22 mouse cellular contexts compared by ENCODE assay signal in genomic region chr5:122756144-122756543, GRCm38 (mm10).
"Had no signal": no experiment of that assay in that cellular context is flagged by ENCODE, and none has a peak within 500 bp of the region (broad histone marks: within the 10 kb centered on the region; RNA-seq: fewer than 3 reads in every experiment).

No protein-coding gene starts in this region.

- ATAC-seq: hindbrain, embryonic 16.5 days; hindbrain, postnatal 0 days; inflammation-experienced regulatory T-cells, adult 6 months; intestine, embryonic 15.5 days; intestine, embryonic 16.5 days; intestine, postnatal 0 days had no signal

- H3K9me3 ChIP-seq: heart, embryonic 12.5 days; heart, embryonic 13.5 days; heart, embryonic 15.5 days; hindbrain, embryonic 12.5 days; hindbrain, embryonic 13.5 days; hindbrain, embryonic 15.5 days; intestine, embryonic 15.5 days; kidney, embryonic 15.5 days had no signal

- H3K27me3 ChIP-seq: heart, embryonic 12.5 days; heart, embryonic 13.5 days; heart, embryonic 15.5 days; hindbrain, embryonic 12.5 days; hindbrain, embryonic 13.5 days; hindbrain, embryonic 15.5 days; intestine, embryonic 15.5 days; kidney, embryonic 15.5 days had no signal

- H3K4me1 ChIP-seq: hindbrain, embryonic 10.5 days; hindbrain, embryonic 12.5 days; hindbrain, embryonic 15.5 days; intestine, embryonic 15.5 days had no signal

- H3K4me3 ChIP-seq: heart, embryonic 12.5 days; heart, embryonic 13.5 days; heart, embryonic 15.5 days; hindbrain, embryonic 10.5 days; hindbrain, embryonic 12.5 days; hindbrain, embryonic 13.5 days; hindbrain, embryonic 15.5 days; intestine, embryonic 15.5 days; kidney, embryonic 15.5 days; layer of hippocampus, adult 2 months; left cerebral cortex, adult 2 months had no signal

- H3K27ac ChIP-seq: heart, embryonic 13.5 days; heart, embryonic 15.5 days; hindbrain, embryonic 10.5 days; hindbrain, embryonic 12.5 days; hindbrain, embryonic 13.5 days; hindbrain, embryonic 14.5 days; hindbrain, embryonic 15.5 days; hindbrain, postnatal 0 days; intestine, embryonic 15.5 days; kidney, embryonic 15.5 days; kidney, postnatal 0 days; layer of hippocampus, adult 2 months; left cerebral cortex, adult 2 months had no signal

- H3K9ac ChIP-seq: heart, embryonic 12.5 days; heart, embryonic 13.5 days; heart, embryonic 15.5 days; hindbrain, embryonic 12.5 days; hindbrain, embryonic 13.5 days; hindbrain, embryonic 14.5 days; hindbrain, embryonic 15.5 days; intestine, embryonic 15.5 days; kidney, embryonic 15.5 days had no signal

- DNase-seq: kidney, postnatal 4 days; layer of hippocampus, adult 9-11 months; layer of hippocampus, postnatal 36 days had no signal

- H3K4me2 ChIP-seq: heart, embryonic 11.5 days; heart, embryonic 12.5 days; heart, embryonic 13.5 days; heart, embryonic 15.5 days; hindbrain, embryonic 12.5 days; hindbrain, embryonic 13.5 days; hindbrain, embryonic 14.5 days; hindbrain, embryonic 15.5 days; intestine, embryonic 15.5 days; kidney, embryonic 15.5 days had no signal
